Mouse (Mus musculus): ENCODE measurements around the gene Alkbh2. TPM values are rescaled to one million over a fixed set of nuclear protein-coding genes. Genes with fewer than 3 reads are reported as not detected.

Alkbh2 gene
- total RNA-seq (2021): 1 to 10 TPM; 4.8 to 6.4 TPM

GRCm38 (mm10) chr5:114127374-114128349 lies at the start of gene Alkbh2:
Alkbh2 (minus strand) TSS chr5:114128218.
- peak; percentile 89 for DNase-seq

DNA sequence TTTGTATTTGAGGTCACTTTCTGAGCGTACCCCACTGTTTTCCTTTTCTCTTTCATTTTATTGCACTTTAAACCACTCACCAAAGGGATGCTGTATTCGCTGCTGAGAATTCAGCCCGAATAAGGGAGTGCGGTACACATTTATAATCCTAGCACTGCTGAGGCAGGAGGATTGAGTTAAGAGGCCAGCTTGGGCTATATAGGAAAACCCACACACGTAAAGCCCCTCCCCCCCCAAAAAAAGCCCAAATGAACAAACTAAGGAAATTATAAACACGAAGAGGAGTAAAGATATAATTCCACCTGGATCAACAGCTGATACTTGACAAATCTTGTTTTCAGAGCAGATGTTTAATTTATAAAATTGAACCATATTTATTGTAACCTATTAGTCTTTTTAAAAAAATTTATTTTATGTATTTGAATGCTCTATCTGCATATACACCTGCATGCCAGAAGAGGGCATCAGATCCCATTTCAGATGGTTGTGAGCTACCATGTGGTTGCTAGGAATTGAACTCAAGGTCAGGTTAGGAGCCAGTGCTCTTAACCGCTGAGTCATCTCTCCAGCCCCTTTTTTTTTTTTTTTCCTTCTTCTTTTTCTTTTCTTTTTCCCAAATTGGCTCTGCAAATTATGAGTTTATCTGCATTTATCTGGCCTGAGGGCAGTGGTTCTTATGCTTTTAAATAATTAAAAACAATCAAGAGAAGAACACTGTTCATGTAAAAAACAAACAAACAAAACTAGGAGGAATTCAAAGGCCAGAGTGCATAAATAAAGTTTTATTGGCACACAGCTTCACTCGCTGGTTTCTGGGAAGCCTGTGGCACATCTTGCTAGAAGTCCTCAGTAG lies 48.8 kb upstream of the Alkbh2 start:
- no peak for DNase-seq

DNA sequence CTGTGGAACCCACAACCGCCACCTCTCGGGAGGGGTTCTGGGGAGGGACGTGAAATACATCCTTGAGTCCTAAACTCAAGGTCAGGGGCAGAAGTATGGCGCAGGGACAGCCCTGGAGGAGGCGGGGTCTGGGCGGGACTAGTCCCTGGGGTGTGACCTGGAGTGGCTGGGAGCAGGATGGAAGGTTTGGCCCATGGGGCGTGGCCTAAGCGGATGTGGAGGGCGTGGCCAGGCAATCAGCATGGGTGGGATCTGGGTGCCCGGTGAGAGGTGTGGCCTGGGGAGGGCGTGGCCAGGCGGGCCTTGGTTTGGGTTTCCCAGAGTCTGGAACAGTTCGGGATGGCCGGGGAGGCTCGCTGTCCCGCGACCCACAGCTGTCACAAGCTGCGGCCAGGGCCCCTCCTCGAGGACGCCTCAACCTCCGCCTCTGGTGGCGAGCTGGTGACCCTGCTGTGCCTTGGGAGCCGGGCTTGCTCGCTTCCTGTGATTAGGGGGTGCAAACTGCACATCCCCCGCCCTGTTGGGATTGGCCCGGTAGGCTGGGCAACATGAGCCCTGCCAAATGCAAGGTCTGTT lies 47.7 kb upstream of the Alkbh2 start:
- peak; percentile 98 for DNase-seq

GRCm38 (mm10) chr5:114174639-114175038 lies 46.6 kb upstream of the Alkbh2 start:
- DNase-seq: peak; percentile 73

- DNase-seq: no peak
Measured at GRCm38 (mm10) chr5:114173877-114174581, 46.0 kb upstream of the Alkbh2 start.

DNA sequence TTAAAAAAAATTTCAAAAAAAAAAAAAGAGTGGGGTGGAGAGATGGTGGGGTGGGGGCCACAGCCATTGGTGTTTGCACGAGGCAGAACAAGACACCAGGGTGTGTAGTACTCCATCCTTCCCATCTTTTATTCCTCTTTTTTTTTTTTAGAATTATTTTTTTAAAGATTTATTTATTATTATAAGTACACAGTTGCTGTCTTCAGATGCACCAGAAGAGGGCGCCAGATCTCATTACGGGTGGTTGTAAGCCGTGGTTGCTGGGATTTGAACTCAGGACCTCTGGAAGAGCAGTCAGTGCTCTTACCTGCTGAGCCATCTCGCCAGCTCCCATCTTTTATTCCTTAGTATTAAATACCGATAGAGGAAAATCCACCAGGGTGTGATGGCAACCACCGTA lies 45.4 kb upstream of the Alkbh2 start:
- no peak for DNase-seq

- no peak for DNase-seq
Measured at GRCm38 (mm10) chr5:114172936-114173335, 44.9 kb upstream of the Alkbh2 start.

DNA sequence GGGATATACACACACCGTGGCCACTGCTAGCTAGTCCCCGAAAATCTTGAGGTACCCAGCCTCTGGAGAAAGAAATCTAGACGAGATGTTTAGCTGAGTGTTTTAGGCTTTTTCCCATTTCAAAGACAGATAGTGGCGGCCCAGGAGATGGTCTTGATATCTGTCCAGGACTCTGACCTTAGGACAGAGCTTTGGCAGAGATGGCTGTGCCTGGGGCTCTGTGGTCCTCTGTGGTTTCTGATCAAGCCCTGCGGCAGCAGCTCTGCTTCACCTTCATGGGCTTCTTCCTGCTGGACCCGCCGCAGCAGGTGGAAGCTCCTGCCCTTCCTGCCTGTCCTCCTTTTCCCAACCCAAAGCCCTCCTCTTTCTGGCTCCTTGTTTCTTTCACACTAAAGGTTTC lies 42.3 kb upstream of the Alkbh2 start:
- DNase-seq: no peak

DNA sequence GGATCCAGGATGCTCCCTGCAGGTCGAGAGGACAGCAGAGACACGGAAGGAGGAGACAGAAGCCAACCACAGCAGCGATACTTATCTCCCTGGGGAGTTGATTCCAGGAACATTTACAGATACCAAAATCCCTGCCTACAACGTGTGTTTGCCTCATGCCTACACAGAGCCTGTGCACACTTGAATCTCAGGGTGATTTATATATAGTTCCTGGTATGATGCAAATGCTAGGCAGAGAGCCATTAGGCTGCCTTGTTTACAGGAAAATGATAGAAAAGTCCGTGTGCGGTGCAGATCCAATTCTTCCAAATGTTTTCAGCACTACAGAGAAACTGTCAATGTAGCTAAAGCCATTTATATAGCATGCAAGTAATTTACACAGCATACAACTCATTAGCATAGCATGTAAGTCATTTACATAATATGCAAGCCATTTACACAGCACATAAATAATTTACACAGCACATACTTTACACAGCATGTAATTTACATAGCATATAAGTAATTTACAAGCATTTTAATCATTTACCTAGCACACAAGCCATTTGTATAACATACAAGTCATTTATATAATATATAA lies 35.2 kb upstream of the Alkbh2 start:
- DNase-seq: no peak

DNA sequence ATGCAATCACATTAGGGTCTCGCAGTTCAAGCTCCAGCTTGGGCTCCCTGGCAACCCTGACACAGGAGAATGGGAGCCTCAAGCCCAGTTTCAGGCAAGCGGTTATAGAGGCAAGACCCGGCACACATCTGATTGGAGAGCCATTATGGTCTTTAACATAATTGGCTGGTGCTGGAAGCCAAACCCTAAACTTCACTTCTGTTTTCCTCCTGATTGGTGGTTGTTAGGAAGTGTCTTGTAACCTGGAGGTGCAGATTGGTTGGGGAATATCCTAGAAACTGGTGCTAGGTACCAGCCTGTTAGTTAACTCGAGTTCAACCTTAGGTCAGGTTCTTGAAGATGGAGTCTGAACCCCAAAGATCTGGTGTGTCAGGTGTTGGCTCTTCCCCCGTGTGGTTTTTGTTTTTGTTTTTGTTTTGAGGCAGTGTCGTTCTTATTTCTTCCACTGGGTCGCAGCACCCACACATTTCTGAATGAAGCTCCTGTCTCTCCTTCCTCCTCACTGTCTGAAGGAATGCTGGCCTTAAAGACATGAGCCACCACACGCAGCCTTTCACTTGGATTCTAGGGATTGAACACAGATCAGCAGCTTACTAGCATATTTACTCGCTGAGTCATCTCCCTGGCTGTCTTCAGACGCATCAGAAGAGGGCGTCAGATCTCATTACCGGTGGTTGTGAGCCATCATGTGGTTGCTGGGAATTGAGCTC lies 34.2 kb upstream of the Alkbh2 start:
- no peak for DNase-seq

- DNase-seq: no peak
Measured at GRCm38 (mm10) chr5:114161424-114161823, 33.4 kb upstream of the Alkbh2 start.

DNA sequence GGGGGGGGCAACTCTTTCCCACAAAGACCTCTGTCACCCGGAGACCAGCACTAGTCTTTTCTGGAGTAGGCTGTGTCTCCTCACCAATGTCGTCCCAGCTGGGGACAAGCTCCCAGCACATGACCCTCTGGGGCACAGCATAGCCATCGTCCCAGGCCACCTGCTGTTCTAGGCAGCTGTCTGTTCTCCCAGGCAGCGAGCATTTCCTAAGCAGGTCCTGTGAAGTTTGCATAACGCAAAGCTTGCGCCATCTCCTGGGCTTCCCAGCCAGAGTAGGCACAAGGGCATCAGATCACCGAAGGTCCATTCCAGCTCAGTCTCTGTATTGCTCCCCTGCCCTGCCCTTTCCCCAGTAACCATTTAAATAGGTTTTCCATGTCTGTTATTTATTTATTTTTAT lies 29.2 kb upstream of the Alkbh2 start:
- no peak for DNase-seq

DNA sequence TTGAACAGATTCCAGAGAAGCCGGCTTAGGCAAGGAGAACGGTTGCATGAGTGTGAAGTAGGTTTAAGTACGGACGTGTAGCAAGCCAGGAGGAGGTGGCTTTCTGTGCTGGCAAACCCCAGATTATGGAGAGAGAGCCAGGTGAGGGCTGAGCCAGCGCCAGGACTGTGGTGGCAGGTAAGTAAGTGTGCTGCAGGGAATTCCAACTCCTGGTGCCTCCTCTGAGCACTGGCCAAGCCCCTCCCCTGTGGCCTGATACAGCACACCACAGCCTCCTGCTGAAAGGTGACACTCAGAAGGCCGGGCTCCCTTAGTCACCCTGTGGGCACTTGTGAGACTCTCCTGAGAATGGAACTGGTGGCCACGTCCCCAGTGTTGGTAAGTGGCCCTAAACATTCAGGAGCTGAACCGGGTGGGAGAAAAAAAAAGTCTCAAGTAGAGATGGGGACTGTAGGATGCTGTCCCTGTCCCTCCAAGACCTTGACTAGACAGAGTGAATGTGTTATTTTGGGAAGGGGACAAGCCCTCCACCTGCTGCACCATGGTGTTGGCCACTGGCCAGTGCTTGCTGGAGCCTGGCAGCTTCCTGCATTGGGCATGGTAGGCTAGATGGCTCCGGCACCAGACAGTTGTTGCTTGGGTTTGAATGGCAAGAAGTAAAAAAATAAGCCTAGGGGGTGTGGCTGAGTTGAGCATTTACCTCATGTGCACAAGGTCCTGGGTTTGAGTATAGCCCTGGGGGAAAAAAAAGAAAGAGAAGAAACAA lies 27.3 kb upstream of the Alkbh2 start:
- peak; percentile 54 for DNase-seq

- no peak for DNase-seq
Measured at GRCm38 (mm10) chr5:114154765-114155164, 26.7 kb upstream of the Alkbh2 start.

DNA sequence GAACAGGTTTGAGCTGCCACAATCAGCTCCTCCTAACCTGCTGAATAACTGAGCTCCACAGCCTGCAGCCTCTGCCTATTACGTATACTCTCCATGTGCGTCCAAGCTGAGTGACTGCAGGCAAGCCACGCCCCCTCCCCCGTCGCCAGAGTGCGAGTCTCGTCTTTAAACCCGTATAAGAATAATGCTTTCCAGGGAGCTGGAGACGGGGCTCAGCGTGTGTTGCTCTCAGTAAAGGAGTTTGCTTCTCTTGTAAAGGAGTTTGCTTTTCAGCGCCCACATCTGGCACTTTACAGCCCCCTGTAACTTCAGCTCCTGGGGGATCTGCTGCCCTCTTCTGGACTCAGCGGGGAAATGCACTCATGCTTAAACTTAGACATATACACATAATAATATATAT lies 25.5 kb upstream of the Alkbh2 start:
- DNase-seq: peak; percentile 49

DNA sequence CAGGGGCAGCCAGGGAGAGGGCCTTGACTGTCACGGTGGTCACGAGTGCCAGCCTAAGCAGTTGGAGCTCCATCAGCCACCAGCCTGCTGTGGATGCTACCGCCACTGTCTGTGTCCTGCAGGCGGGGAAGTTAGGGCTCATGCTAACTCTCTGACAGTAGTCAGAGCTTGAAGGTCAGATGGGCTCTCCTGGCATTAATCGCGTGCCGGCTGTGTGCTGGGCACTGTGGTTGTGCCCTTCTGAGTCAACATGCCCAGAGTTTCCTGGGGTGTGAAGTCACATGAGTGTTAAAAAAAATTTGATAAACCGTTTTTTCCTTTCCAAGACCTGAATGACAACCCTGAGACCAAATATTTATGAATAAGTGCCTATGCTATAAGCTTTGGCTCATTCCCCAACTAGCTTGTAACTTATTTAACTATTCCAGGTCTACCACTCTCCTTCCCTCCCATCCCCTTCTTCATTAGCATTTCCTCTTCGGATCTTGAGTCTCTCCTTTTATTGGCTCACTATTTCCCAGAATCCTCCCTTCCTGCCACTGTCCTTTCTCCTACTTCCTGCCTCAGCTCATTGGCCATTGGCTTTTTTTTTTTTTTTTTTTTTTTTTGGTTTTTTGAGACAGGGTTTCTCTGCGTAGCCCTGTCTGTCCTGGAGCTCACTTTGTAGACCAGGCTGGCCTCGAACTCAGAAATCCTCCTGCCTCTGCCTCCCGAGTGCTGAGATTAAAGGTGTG lies 24.5 kb upstream of the Alkbh2 start:
- DNase-seq: no peak

DNA sequence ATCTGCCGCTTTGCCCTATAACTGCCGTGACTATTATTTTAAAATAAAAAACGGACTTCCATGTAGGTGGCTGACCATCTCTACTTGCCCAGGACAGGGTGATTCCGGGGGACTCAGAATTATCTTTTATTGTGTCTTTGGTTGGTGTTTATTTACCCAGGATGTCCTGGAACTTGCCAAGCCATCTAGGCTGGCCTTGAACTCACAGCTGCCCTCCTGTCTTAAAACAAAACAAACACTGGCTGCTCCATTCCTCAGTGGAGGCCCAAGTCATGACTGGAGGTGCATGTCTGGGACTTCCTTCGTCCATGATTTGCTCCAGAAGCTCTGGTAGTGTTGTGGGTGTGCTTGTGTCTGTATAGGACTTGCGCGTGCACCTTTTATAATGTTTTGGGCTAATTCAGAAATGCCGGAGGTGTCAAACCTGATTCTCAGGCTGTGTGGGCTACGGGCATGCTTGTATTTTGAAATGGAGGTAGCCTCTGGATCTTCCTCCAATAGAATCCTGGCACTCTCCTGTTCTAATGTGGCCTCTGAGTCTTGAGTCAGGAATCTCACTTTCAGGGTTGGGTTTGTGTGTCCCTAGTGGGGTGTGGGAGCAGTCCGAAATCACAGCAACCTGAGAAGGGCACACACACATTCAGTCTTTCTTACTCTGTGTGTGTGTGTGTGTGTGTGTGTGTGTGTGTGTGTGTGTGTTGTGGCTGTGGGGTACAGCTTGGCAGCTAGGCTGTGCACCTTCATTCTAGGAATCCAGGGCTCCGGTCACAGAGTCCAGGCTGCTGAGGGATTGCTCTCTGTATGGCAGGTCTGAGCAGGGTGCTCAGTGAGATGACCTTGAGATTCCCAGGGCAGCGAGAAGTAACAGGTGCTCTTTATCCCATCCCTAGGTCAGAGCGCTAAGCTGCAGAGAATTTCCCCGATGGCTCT lies 19.3 kb upstream of the Alkbh2 start:
- no peak for DNase-seq
